Comparison of ENCODE assay signal across 9 mouse cellular contexts in genomic region chr2:129183561-129184031, GRCm38 (mm10). TPM values are rescaled to one million over a fixed set of nuclear protein-coding genes. Genes with fewer than 3 reads are reported as not detected.
DNase-seq lines count a peak whose midpoint lies in the region; ATAC-seq and TF ChIP-seq lines count a peak whose summit lies in the region.
"Had no signal": no experiment of that assay in that cellular context is flagged by ENCODE, and none has a peak within 500 bp of the region (broad histone marks: within the 10 kb centered on the region; RNA-seq: fewer than 3 reads in every experiment).

No protein-coding gene starts in this region.

- H3K4me2 ChIP-seq in heart, embryonic 11.5 days: peak overlapping the region; percentile 27; the same call in 1 of the 2 replicates
- H3K4me2 ChIP-seq in CH12.LX (ENCODE audit: insufficient read depth, low read depth, poor library complexity, severe bottlenecking): peak overlapping the region; percentile 76

- TF ChIP-seq RAD21 in CH12.LX (IDR thresholded peaks at IDR 0.05; ENCODE audit: low read depth, low read length): no peak

- no peak for DNase-seq in heart, postnatal 36 days
- DNase-seq in CH12.LX (ENCODE audit: extremely low read depth): peak; percentile 83
- peak; percentile 48 to 68 for DNase-seq in layer of hippocampus, adult 8-10 months (ENCODE audit: low spot score in 2 of 2)
- DNase-seq in spleen, adult 18-20 months: peak; percentile 65 to 70
- no peak for DNase-seq in kidney, postnatal 4 days
- no peak for DNase-seq in hindbrain, embryonic 10.5 days (ENCODE audit: low spot score)

- intact Hi-C loops in heart, postnatal 36 days (cut with DNase I): loop anchor here (5.0 kb wide), 1 partner anchor 224 kb away; no protein-coding TSS in a partner anchor

- no peaks in the 10 kb centered on the region for H3K27me3 ChIP-seq in heart, embryonic 11.5 days (ENCODE audit: control insufficient read depth, insufficient read depth, low read length)
- H3K27me3 ChIP-seq in CH12.LX (replicated peaks): no peaks in the 10 kb centered on the region
- no peaks in the 10 kb centered on the region for H3K27me3 ChIP-seq in hindbrain, embryonic 10.5 days (ENCODE audit: insufficient read depth, poor library complexity, severe bottlenecking)

- no peak overlapping the region for H3K9ac ChIP-seq in heart, embryonic 11.5 days (ENCODE audit: low read depth, low read length)
- H3K9ac ChIP-seq in CH12.LX (ENCODE audit: insufficient read depth, low read depth): peak overlapping the region; percentile 26; the same call in 1 of the 2 replicates

- H3K4me3 ChIP-seq in heart, embryonic 11.5 days (ENCODE audit: low read depth, low read length): no peak overlapping the region
- H3K4me3 ChIP-seq in CH12.LX (replicated peaks in 1 of 3; ENCODE audit: low read depth in 2 of 3, low read length in 2 of 3, poor library complexity in 1 of 3): peak overlapping the region; percentile 19 to 50 (median 21)
- H3K4me3 ChIP-seq in hindbrain, embryonic 10.5 days: no peak overlapping the region
- H3K4me3 ChIP-seq: erythroblast, embryonic 14.5 days had no signal

- peak; percentile 56 for TF ChIP-seq POLR2A in CH12.LX (IDR thresholded peaks at IDR 0.05; ENCODE audit: low read depth, low read length)

- TF ChIP-seq EP300 in CH12.LX (IDR thresholded peaks at IDR 0.05; ENCODE audit: low read length): peak; percentile 50

- 42% methylated on average over 14 of the region's 14 CpGs for WGBS in heart, embryonic 11.5 days (ENCODE audit: insufficient replicate concordance)
- WGBS in hindbrain, embryonic 10.5 days: 85% methylated on average over 14 of the region's 14 CpGs

- H3K4me1 ChIP-seq in heart, embryonic 11.5 days (ENCODE audit: control insufficient read depth, insufficient read depth, low read length): peaks cover 4% of the 10 kb centered on the region
- H3K4me1 ChIP-seq in CH12.LX (ENCODE audit: control insufficient read depth in 1 of 2, insufficient read depth in 2 of 2): peaks cover 10 to 75% of the 10 kb centered on the region in 2 experiments
- H3K4me1 ChIP-seq in hindbrain, embryonic 10.5 days (replicated peaks): 0 out of 2 replicates have a peak, but pooled peaks cover 3% of the 10 kb centered on the region

- no peak overlapping the region for H3K27ac ChIP-seq in heart, embryonic 11.5 days (ENCODE audit: low read depth, low read length)
- H3K27ac ChIP-seq in CH12.LX (ENCODE audit: insufficient read depth, low read depth): peak overlapping the region; percentile 39; the same call in 1 of the 2 replicates
- H3K27ac ChIP-seq in hindbrain, embryonic 10.5 days: no peak overlapping the region; the same call in 1 of the 2 replicates

- H3K36me3 ChIP-seq in heart, embryonic 11.5 days (ENCODE audit: control insufficient read depth, insufficient read depth, low read length): no peaks in the 10 kb centered on the region
- H3K36me3 ChIP-seq in CH12.LX (replicated peaks in 1 of 2; ENCODE audit: control insufficient read depth in 1 of 2, insufficient read depth in 1 of 2, low read length in 1 of 2): no peaks in the 10 kb centered on the region
- H3K36me3 ChIP-seq in hindbrain, embryonic 10.5 days: no peaks in the 10 kb centered on the region

- no peak for ATAC-seq in heart, embryonic 11.5 days (replicated peaks; ENCODE audit: insufficient number of reproducible peaks, low FRiP score, low TSS enrichment)
- no peak for ATAC-seq in megakaryocyte-erythroid progenitor cell, adult 5-6 weeks (replicated peaks; ENCODE audit: low FRiP score, low TSS enrichment, poor library complexity, severe bottlenecking)

- no peaks in the 10 kb centered on the region for H3K9me3 ChIP-seq in heart, embryonic 11.5 days (replicated peaks; ENCODE audit: control insufficient read depth, low read length)
- H3K9me3 ChIP-seq in CH12.LX (replicated peaks; ENCODE audit: low read length): no peaks in the 10 kb centered on the region
- H3K9me3 ChIP-seq in hindbrain, embryonic 10.5 days: no peaks in the 10 kb centered on the region

- in situ Hi-C loops in CH12.LX (cut with MboI; ENCODE audit: low pct_ligation_motif_present, low pct_unique_long_range_greater_than_20kb, low sequenced_read_pairs): no loop called here

- dilution Hi-C loops in CH12.LX (cut with MboI; ENCODE audit: extremely low pct_ligation_motif_present, extremely low pct_unique_long_range_greater_than_20kb, low sequenced_read_pairs): no loop called here

- TF ChIP-seq CTCF in CH12.LX (conservative IDR thresholded peaks at IDR 0.05 in 1 of 2, IDR thresholded peaks at IDR 0.05 in 1 of 2; ENCODE audit: low read depth in 2 of 2, low read length in 2 of 2): no peak

- no peaks in the 10 kb centered on the region for H3K79me2 ChIP-seq in CH12.LX (replicated peaks; ENCODE audit: control insufficient read depth, extremely low read depth, insufficient read depth, poor library complexity, severe bottlenecking)

TF ChIP-seq in CH12.LX, 34 proteins besides CTCF, POLR2A, EP300 and RAD21 (continues in another document):
- TF ChIP-seq HCFC1 (IDR thresholded peaks at IDR 0.05; ENCODE audit: low read depth, low read length) (peak; percentile 13; the same call in 1 of the 2 replicates), CHD1 (IDR thresholded peaks at IDR 0.05; ENCODE audit: low read depth, low read length) (no peak), GABPA (IDR thresholded peaks at IDR 0.05; ENCODE audit: insufficient replicate concordance, low read depth, low read length) (no peak), MAZ (IDR thresholded peaks at IDR 0.05; ENCODE audit: low read depth, low read length) (no peak; the same call in 1 of the 2 replicates), USF2 (conservative IDR thresholded peaks at IDR 0.05; ENCODE audit: low read depth, low read length) (no peak), JUND (conservative IDR thresholded peaks at IDR 0.05; ENCODE audit: low read depth, low read length) (no peak), CHD2 (IDR thresholded peaks at IDR 0.05; ENCODE audit: low read length) (no peak), PAX5 (IDR thresholded peaks at IDR 0.05; ENCODE audit: low read length) (no peak), MYC (IDR thresholded peaks at IDR 0.05; ENCODE audit: low read depth, low read length) (no peak), MAFK (IDR thresholded peaks at IDR 0.05; ENCODE audit: insufficient replicate concordance, low read length) (0 out of 2 replicates have a peak, but pooled peaks have one; percentile 37), UBTF (IDR thresholded peaks at IDR 0.05; ENCODE audit: low read depth, low read length) (0 out of 2 replicates have a peak, but pooled peaks have one; percentile 47), ZKSCAN1 (IDR thresholded peaks at IDR 0.05; ENCODE audit: borderline replicate concordance, low read depth, low read length) (no peak), NELFE (IDR thresholded peaks at IDR 0.05; ENCODE audit: low read depth, low read length) (peak; percentile 39; the same call in 1 of the 2 replicates), KAT2A (IDR thresholded peaks at IDR 0.05; ENCODE audit: insufficient replicate concordance, low read length) (0 out of 2 replicates have a peak, but pooled peaks have one; percentile 48), BHLHE40 (IDR thresholded peaks at IDR 0.05; ENCODE audit: low read depth, low read length) (peak; percentile 83), MXI1 (IDR thresholded peaks at IDR 0.05; ENCODE audit: low read depth, low read length) (no peak; the same call in 1 of the 2 replicates), ZMIZ1 (IDR thresholded peaks at IDR 0.05; ENCODE audit: low read depth, low read length) (no peak), E2F4 (IDR thresholded peaks at IDR 0.05; ENCODE audit: insufficient replicate concordance, low read depth, low read length) (no peak), RCOR1 (conservative IDR thresholded peaks at IDR 0.05; ENCODE audit: low read depth, low read length) (no peak), USF1 (IDR thresholded peaks at IDR 0.05; ENCODE audit: low read depth, low read length) (no peak), MEF2A (IDR thresholded peaks at IDR 0.05; ENCODE audit: borderline replicate concordance, low read depth, low read length) (peak; percentile 40; the same call in 1 of the 2 replicates), ZC3H11A (IDR thresholded peaks at IDR 0.05; ENCODE audit: low read depth, low read length) (no peak), TCF12 (IDR thresholded peaks at IDR 0.05; ENCODE audit: low read depth, low read length) (peak; percentile 39; the same call in 1 of the 2 replicates), TBP (conservative IDR thresholded peaks at IDR 0.05; ENCODE audit: low read depth, low read length) (0 out of 2 replicates have a peak, but pooled peaks have one; percentile 16), ELF1 (IDR thresholded peaks at IDR 0.05; ENCODE audit: low read depth, low read length) (peak; percentile 34; the same call in 1 of the 2 replicates), MAX (IDR thresholded peaks at IDR 0.05; ENCODE audit: low read length) (0 out of 2 replicates have a peak, but pooled peaks have one; percentile 28), POLR2AphosphoS2 (IDR thresholded peaks at IDR 0.05; ENCODE audit: low read depth, low read length) (no peak), ETS1 (conservative IDR thresholded peaks at IDR 0.05; ENCODE audit: low read depth, low read length) (peak; percentile 66)

RNA-seq across cellular contexts. Expression of gene Slc20a1, which starts 15.0 kb away (rescaled TPM):
- 46.9 and 49.3 TPM in 2 replicates for polyA plus RNA-seq in heart, embryonic 11.5 days (2014; fragmentation: Nextera tagmentation; extraction: Ambion mirVana)
- 10 to 100 TPM in 1 of 2 experiments, 1 to 10 TPM in 1; 9.3 to 13.6 TPM for total RNA-seq in heart, postnatal 36 days (2021)
- 43.1 and 47.2 TPM in 2 replicates for total RNA-seq in CH12.LX (2012; rRNA removed)
- total RNA-seq in CH12.LX (2014; rRNA removed): 72.1 and 77.3 TPM in 2 replicates
- polyA plus RNA-seq in CH12.LX (2012; ENCODE audit: insufficient read length, low read depth): 78.2 and 95.1 TPM in 2 replicates
- total RNA-seq in layer of hippocampus, adult 8-10 months (2022): 100 to 1,000 TPM; 143 to 159 (median 145) TPM
- polyA plus RNA-seq in hindbrain, embryonic 10.5 days (2016; fragmentation: Nextera tagmentation; extraction: Ambion mirVana): 37.8 and 46.9 TPM in 2 replicates
- 105 and 115 TPM in 2 replicates for total RNA-seq in megakaryocyte-erythroid progenitor cell, adult 5-6 weeks (2014; fragmentation: Nextera tagmentation)
- total RNA-seq in megakaryocyte-erythroid progenitor cell, adult 5-6 weeks (2017): 180 and 206 TPM in 2 replicates

RNA-seq across cellular contexts. Expression of gene Chchd5, which starts 54.1 kb away (rescaled TPM):
- 18.2 and 20.1 TPM in 2 replicates for polyA plus RNA-seq in heart, embryonic 11.5 days (2014; fragmentation: Nextera tagmentation; extraction: Ambion mirVana)
- total RNA-seq in heart, postnatal 36 days (2021): 10 to 100 TPM; 12.4 to 12.5 TPM
- total RNA-seq in CH12.LX (2012; rRNA removed) (14.3 and 24.1 TPM in 2 replicates), CH12.LX (2014; rRNA removed) (20.5 and 23.4 TPM in 2 replicates)
- 17.8 and 20.8 TPM in 2 replicates for polyA plus RNA-seq in CH12.LX (2012; ENCODE audit: insufficient read length, low read depth)
- total RNA-seq in layer of hippocampus, adult 8-10 months (2022): 10 to 100 TPM; 11.8 to 14.3 (median 12.4) TPM
- 27.8 and 29.3 TPM in 2 replicates for polyA plus RNA-seq in hindbrain, embryonic 10.5 days (2016; fragmentation: Nextera tagmentation; extraction: Ambion mirVana)
- total RNA-seq in megakaryocyte-erythroid progenitor cell, adult 5-6 weeks (2014; fragmentation: Nextera tagmentation): 16.5 and 17.3 TPM in 2 replicates
- total RNA-seq in megakaryocyte-erythroid progenitor cell, adult 5-6 weeks (2017): 6.8 and 10.7 TPM in 2 replicates

Comparison
In these comparisons a context has a peak if more than half of its experiments do, and no peak if none do; other contexts are left out.
1. H3K4me3 ChIP-seq: peak in CH12.LX (3 of 3); none in heart, embryonic 11.5 days (single experiment) and hindbrain, embryonic 10.5 days (single experiment).
2. DNase-seq: peak in CH12.LX (single experiment), layer of hippocampus, adult 8-10 months (2 of 2) and spleen, adult 18-20 months (2 of 2); none in heart, postnatal 36 days (0 of 2), kidney, postnatal 4 days (0 of 2) and hindbrain, embryonic 10.5 days (single experiment).